Mouse (Mus musculus): ENCODE measurements at regions not wholly inside any gene's neighbourhood (a gene's known extent, or its start where the extent isn't known, plus 50 kb on each side); places are given as distances from the start of the nearest gene placed in this dataset.
A peak's percentile ranks its signal among the peaks of the same experiment; 100 is the strongest.

DNA sequence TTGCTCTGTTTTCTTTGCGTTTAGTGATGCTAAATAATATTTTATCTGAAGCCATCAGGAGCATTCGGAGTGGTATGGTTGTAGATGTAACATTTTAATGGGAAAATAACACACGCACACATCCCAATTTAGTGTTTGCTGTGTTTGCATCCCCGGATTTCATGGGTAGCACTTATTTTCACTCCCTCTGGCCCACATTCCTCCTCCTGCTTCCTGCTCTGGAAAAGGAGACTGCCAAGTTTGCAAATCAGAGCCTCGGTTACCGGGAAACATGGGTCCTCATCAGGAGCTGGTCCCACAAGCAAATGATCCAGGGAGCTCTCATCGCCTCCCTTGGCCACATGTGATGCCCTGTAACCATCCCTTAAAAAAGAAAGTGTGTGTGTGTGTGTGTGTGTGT lies 94.3 kb upstream of the Npas2 start:
- ChIA-PET POLR2A (interaction anchor here (0.6 to 0.7 kb wide), 2 partner anchors 17 to 40 kb away, joined by 3 to 8 read pairs; no protein-coding TSS in a partner anchor), CTCF (no interaction called here)
- no peak for TF ChIP-seq CTCF (IDR thresholded peaks at IDR 0.05)
- DNase-seq (ENCODE audit: low read depth, low spot score) (no peak), ATAC-seq (no peak)
- in situ Hi-C loops (cut with MboI; ENCODE audit: low pct_unique_long_range_greater_than_20kb) = no loop called here
- no peaks in the 10 kb centered on the region for H3K27me3 ChIP-seq

DNA sequence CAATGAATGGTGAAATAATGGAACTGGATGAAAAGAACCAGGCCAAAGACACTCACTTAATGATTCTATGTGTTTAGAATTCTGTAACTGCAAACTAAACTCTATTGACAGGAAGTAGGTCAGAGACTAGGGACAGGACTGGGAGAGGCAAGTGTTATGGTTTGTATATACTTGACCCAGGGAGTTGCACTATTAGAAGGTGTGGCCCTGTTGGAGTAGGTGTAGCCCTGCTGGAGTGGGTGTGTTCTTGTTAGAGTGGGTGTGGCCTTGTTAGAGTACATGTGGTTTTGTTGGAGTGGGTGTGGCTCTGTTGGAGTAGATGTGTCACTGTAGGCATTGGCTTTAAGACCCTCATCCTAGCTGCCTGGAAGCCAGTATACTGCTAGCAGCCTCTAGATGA lies 93.0 kb upstream of the Npas2 start:
- ATAC-seq (no peak), DNase-seq (ENCODE audit: low read depth, low spot score) (no peak)
- no peaks in the 10 kb centered on the region for H3K27me3 ChIP-seq
- no peak for TF ChIP-seq CTCF (IDR thresholded peaks at IDR 0.05)
- POLR2A ChIA-PET = no interaction called here
- CTCF ChIA-PET = no interaction called here
- in situ Hi-C loops (cut with MboI; ENCODE audit: low pct_unique_long_range_greater_than_20kb) = no loop called here

DNA sequence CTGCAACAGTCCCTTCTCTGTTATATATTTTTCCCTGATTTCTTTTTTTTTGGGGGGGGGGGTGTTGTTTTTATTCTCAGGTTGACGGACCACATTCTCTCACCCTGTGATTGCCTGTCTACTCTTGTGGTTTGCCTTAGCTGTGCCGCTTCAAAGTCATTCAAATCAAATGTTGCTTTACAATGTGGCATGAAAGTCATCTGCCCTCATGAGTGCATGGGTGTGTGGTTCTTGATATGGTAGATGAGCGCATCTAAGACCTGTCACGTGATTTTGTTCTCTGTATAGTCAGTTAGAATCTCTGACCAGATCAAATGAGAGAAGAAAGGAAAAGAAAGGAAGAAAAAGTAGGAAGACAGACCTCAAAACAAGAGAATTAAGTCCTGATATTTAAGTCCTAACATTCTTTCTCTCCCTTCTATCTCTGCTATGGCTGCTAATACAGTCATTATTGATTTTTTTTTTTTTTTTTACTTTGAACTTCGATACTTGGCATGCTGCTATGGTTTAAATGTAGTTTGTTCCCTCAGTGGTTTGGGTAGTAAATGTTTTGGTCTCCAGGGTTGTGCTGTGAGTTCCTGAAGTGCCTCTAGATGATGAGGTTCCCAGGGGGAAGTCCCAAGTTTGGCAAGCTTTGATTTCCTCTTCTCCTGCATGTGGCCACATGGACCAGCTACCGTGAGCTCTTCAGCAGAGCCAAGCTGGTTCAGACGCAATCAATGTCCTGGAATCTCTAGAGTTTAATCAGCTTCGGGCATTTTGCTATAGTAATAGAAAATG lies 91.2 kb upstream of the Npas2 start:
- ChIA-PET POLR2A (no interaction called here), CTCF (no interaction called here)
- no peaks in the 10 kb centered on the region for H3K27me3 ChIP-seq
- no peak for TF ChIP-seq CTCF (IDR thresholded peaks at IDR 0.05)
- in situ Hi-C loops (cut with MboI; ENCODE audit: low pct_unique_long_range_greater_than_20kb) = no loop called here
- DNase-seq (ENCODE audit: low read depth, low spot score) = no peak
- no peak for ATAC-seq

DNA sequence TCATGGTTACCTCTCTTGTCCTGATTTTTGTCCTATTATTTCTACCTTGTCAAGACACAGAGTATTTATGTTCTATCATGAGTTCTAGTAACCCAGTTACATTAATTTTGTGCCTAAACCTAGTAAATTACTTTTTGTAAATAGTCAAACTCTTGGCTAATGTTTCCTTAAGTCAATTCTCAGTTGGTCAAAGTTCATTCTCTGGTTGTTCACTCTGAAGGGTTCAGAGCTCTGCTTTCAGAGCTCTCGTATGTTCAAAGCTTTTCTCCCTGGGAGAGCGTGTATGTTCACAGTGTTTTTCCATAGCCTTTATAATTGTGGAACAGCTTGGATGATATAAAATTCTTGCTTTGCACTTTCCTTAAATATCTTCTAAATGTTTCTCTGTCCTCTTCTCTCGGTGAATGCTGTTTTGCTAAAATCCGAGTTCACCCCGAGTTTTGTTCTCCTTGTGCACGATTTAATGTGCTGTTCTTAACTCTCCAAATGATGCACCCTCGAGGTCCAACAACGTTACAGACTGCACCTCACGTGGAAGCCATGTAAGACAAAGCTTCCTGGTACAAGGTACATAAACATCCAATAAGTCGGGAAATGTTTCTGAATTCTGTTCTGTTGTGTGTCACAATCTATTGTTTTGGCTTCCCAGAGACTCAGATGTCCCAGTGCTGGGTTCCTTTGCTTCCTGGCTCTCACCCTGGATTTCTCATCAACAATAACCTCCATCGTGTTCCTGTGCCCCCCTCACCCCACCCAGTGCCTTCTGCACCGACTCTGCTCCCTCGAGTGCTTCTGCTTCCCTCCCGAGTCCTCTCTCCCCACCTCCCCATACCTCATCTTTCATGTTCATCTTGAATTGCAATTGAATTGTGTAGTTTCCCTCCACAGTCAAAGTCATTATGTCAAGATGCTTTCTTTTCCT lies 90.3 kb upstream of the Npas2 start:
- in situ Hi-C loops (cut with MboI; ENCODE audit: low pct_unique_long_range_greater_than_20kb) = no loop called here
- CTCF ChIA-PET = no interaction called here
- ATAC-seq = no peak
- no peak for TF ChIP-seq CTCF (IDR thresholded peaks at IDR 0.05)
- DNase-seq (ENCODE audit: low read depth, low spot score) = no peak
- POLR2A ChIA-PET = no interaction called here
- H3K27me3 ChIP-seq = no peaks in the 10 kb centered on the region

GRCm38 (mm10) chr1:39105546-39106371 lies 87.8 kb upstream of the Npas2 start:
- ChIA-PET CTCF (interaction anchor here (0.8 to 1.9 kb wide), 3 partner anchors 17 to 422 kb away, joined by 3 to 4 read pairs (median 4); no protein-coding TSS in a partner anchor), POLR2A (no interaction called here)
- in situ Hi-C loops (cut with MboI; ENCODE audit: low pct_unique_long_range_greater_than_20kb) = no loop called here
- H3K27me3 ChIP-seq = no peaks in the 10 kb centered on the region
- ATAC-seq (peak; percentile 96), DNase-seq (ENCODE audit: low read depth, low spot score) (peak; percentile 39)
- TF ChIP-seq CTCF (IDR thresholded peaks at IDR 0.05) = no peak

DNA sequence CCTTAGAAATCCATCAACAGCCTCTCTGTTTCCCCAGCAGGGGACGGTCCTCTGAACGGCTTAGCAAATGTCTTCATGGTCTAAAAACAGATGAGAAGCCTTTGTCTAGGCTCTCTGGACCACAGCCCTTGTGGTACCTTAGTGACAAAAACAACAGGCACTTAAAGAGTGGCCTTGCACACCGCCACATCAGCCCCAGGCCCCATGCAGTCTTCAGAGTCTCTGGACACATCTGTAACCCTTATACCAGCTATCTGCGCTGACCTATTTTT lies 87.2 kb upstream of the Npas2 start:
- ChIA-PET POLR2A (no interaction called here), CTCF (interaction anchor here (1.9 kb wide), 1 partner anchor 18 kb away, joined by 4 read pairs; no protein-coding TSS in a partner anchor)
- H3K27me3 ChIP-seq = no peaks in the 10 kb centered on the region
- no peak for TF ChIP-seq CTCF (IDR thresholded peaks at IDR 0.05)
- no peak for ATAC-seq
- no peak for DNase-seq (ENCODE audit: low read depth, low spot score)
- in situ Hi-C loops (cut with MboI; ENCODE audit: low pct_unique_long_range_greater_than_20kb) = no loop called here

DNA sequence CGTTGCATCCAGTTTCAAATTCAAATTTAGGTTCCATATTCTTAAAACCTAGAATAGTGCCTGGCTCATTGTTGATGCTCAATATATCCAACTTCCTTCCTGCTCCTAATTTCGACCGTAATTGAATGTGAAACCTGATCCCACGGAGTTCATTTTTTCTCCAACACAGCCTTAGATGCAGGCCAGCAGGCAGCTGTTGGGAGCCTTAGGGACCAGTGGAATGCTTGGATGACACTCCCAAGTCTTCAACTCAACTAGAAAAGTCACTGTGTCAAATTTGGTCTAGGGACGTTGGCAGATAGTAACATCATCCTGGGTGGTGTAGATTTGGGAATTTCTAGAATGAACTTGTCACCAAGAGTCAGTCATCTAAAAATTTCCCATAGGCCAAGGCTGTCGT lies 86.9 kb upstream of the Npas2 start:
- ATAC-seq (no peak), DNase-seq (ENCODE audit: low read depth, low spot score) (no peak)
- TF ChIP-seq CTCF (IDR thresholded peaks at IDR 0.05) = no peak
- no peaks in the 10 kb centered on the region for H3K27me3 ChIP-seq
- in situ Hi-C loops (cut with MboI; ENCODE audit: low pct_unique_long_range_greater_than_20kb) = no loop called here
- ChIA-PET POLR2A (no interaction called here), CTCF (no interaction called here)

DNA sequence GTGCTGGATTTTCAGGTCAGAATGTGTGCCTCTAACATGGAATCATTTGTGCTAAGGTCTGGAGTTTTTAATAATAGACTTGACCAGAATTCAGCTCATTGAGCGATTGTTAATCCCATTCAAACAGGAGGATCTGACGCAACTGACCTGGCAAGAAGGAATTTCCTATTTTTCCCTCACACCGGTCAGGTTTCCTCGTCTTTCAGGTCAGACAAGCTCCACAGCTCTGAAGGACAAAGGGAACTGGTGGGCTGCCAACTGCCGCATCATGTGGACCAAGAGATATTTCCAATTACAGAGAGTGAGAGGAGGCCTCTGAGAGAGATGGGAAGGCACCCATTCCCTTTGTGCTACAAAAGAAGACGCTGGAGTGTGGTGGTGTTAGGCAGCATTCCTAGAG lies 77.2 kb upstream of the Npas2 start:
- in situ Hi-C loops (cut with MboI; ENCODE audit: low pct_unique_long_range_greater_than_20kb) = no loop called here
- ChIA-PET CTCF (no interaction called here), POLR2A (interaction anchor here (0.7 kb wide), 1 partner anchor 17 kb away, joined by 8 read pairs; no protein-coding TSS in a partner anchor)
- ATAC-seq (no peak), DNase-seq (ENCODE audit: low read depth, low spot score) (no peak)
- TF ChIP-seq CTCF (IDR thresholded peaks at IDR 0.05) = no peak
- no peaks in the 10 kb centered on the region for H3K27me3 ChIP-seq

DNA sequence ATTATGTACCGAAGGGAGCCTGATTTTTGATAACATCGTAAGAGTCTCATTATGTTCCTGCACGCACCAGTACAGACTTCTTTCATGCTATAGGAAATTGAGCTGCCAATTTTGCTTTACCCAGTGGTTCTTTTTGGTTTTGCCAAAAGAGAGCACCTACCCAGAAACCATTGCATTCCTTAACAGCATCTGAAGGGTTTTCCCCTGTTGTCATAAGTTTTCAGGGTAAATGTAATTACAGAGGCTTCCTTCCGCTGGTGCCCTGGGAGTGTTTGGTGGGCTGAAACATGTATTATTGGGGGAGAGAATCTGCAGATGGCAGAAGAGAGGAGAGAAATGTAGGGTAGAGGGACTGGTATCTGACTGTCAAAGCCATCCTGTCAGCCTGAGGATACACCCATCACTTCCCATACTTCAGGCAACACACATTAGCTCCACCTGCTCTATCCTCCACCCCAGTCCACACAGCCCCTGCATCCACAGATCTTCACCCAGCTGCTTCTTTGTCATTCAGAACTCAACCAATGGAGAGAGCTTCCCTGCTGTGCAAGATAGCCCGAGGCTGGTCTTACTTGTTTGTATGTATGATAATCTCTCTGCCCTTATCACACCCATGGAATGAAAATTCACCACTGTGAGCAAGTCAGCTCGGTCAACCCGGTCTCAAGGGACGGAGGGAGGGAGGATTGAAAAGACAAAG lies 71.1 kb upstream of the Npas2 start:
- in situ Hi-C loops (cut with MboI; ENCODE audit: low pct_unique_long_range_greater_than_20kb) = no loop called here
- DNase-seq (ENCODE audit: low read depth, low spot score) = no peak
- no peak for ATAC-seq
- ChIA-PET CTCF (no interaction called here), POLR2A (no interaction called here)
- no peaks in the 10 kb centered on the region for H3K27me3 ChIP-seq
- TF ChIP-seq CTCF (IDR thresholded peaks at IDR 0.05) = no peak

DNA sequence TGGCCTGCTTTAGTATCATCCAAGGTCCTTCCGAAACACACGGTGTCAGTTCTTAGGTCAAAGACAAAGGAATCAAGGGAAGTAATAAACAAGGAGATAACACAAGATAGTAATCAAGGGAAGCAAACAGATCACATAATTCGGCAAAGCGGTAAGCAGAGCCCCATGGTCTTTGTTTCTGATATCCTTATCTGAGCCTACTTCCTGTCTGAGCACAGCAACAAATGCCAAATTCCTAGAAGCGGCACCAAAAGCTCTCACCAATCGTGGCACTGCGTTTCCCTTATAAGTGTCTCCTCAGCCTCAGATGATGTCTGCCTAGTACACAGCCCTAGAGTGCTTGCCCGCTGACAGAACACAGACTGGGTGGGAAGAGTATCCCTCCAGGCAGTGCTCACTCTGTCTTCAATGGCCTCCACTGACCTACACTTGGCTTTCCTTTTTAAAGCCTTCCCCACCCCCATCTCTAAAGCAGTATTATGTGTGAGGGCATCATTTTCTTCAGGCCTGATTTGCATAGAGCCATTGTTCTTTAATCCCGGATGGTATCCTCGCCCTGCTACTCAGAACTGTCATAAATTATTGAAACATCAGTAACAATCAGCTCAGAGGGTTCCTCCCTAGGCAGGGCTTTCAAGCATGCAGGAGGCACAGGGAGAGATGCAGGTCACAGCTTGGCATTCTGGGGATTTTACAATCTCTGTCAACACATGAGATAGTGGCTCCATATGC lies 70.3 kb upstream of the Npas2 start:
- ATAC-seq (no peak), DNase-seq (ENCODE audit: low read depth, low spot score) (no peak)
- TF ChIP-seq CTCF (IDR thresholded peaks at IDR 0.05) = no peak
- ChIA-PET POLR2A (no interaction called here), CTCF (no interaction called here)
- no peaks in the 10 kb centered on the region for H3K27me3 ChIP-seq
- in situ Hi-C loops (cut with MboI; ENCODE audit: low pct_unique_long_range_greater_than_20kb) = no loop called here

Data from Patski (cell line).